Mouse (Mus musculus): ENCODE results near the gene Eno2. TPM values are rescaled to one million over a fixed set of nuclear protein-coding genes. Genes with fewer than 3 reads are reported as not detected.

Eno2 gene
- total RNA-seq, 4 experiments from 2014 or later: 1,117 to 1,267 (median 1,165) TPM

GRCm38 (mm10) chr6:124741842-124742241, 27.6 kb downstream of the Eno2 start:
- no peak for DNase-seq (ENCODE audit: low spot score in 2 of 2)

GRCm38 (mm10) chr6:124740888-124741761, 28.3 kb downstream of the Eno2 start, which contains the start of gene Grcc10:
Gene Grcc10, minus strand, starts transcription at chr6:124741374.
- DNase-seq (ENCODE audit: low spot score in 2 of 2): peak; percentile 85 to 91

GRCm38 (mm10) chr6:124740211-124740887, 29.1 kb downstream of the Eno2 start:
- DNase-seq (ENCODE audit: low spot score in 2 of 2): peak in 1 of 2 experiments; percentile 65

- DNase-seq (ENCODE audit: low spot score in 2 of 2): no peak
Measured at GRCm38 (mm10) chr6:124739231-124739796, 30.2 kb downstream of the Eno2 start.

- no peak for DNase-seq (ENCODE audit: low spot score in 2 of 2)
Measured at GRCm38 (mm10) chr6:124738511-124739023, 30.9 kb downstream of the Eno2 start, which contains the start of gene Ptpn6. Gene Ptpn6, minus strand, starts transcription at chr6:124738714.

GRCm38 (mm10) chr6:124737040-124737439, 32.4 kb downstream of the Eno2 start:
- DNase-seq (ENCODE audit: low spot score in 2 of 2): no peak

- no peak for DNase-seq (ENCODE audit: low spot score in 2 of 2)
Measured at GRCm38 (mm10) chr6:124734417-124734816, 35.1 kb downstream of the Eno2 start.

GRCm38 (mm10) chr6:124732476-124733370, 36.8 kb downstream of the Eno2 start:
- DNase-seq (ENCODE audit: low spot score in 2 of 2): no peak

- DNase-seq (ENCODE audit: low spot score in 2 of 2): no peak
Measured at GRCm38 (mm10) chr6:124731038-124731437, 38.4 kb downstream of the Eno2 start.

- DNase-seq (ENCODE audit: low spot score in 2 of 2): no peak
Measured at GRCm38 (mm10) chr6:124729850-124730705, 39.4 kb downstream of the Eno2 start.

GRCm38 (mm10) chr6:124728621-124729020, 40.9 kb downstream of the Eno2 start:
- DNase-seq (ENCODE audit: low spot score in 2 of 2): no peak

GRCm38 (mm10) chr6:124724472-124724871, 45.0 kb downstream of the Eno2 start:
- DNase-seq (ENCODE audit: low spot score in 2 of 2): no peak

- DNase-seq (ENCODE audit: low spot score in 2 of 2): no peak
Measured at GRCm38 (mm10) chr6:124723541-124723940, 45.9 kb downstream of the Eno2 start.

GRCm38 (mm10) chr6:124722876-124723473, 46.5 kb downstream of the Eno2 start:
- DNase-seq (ENCODE audit: low spot score in 2 of 2): no peak

- DNase-seq (ENCODE audit: low spot score in 2 of 2): no peak
Measured at GRCm38 (mm10) chr6:124720904-124721303, 48.6 kb downstream of the Eno2 start.

GRCm38 (mm10) chr6:124719354-124719978, 50.0 kb downstream of the Eno2 start:
- no peak for DNase-seq (ENCODE audit: low spot score in 2 of 2)

GRCm38 (mm10) chr6:124718703-124719102, 50.8 kb downstream of the Eno2 start:
- DNase-seq (ENCODE audit: low spot score in 2 of 2): no peak

- no peak for DNase-seq (ENCODE audit: low spot score in 2 of 2)
Measured at GRCm38 (mm10) chr6:124717968-124718367, 51.5 kb downstream of the Eno2 start.
